Mouse (Mus musculus) megakaryocyte-erythroid progenitor cell, adult 5-6 weeks (primary cell): ENCODE results near the gene Dnajb2. TPM values are rescaled to one million over a fixed set of nuclear protein-coding genes. Genes with fewer than 3 reads are reported as not detected.

ENCODE experiments used
- ATAC-seq: replicated peaks from 2 replicates; pipeline ENCODE4 v1.8.0; 2016; ENCODE audit warnings: mild to moderate bottlenecking, inconsistent platforms; ENCODE audit not compliant: severe bottlenecking, poor library complexity, low FRiP score, low TSS enrichment
- total RNA-seq, 2 experiments: library from RNA; stranded (forward) in 1 of 2; stranded (reverse) in 1 of 2; fragments of 200-1000, 215-1000 nt in 1 of 2; fragments of >200 nt in 1 of 2; fragmentation: Nextera tagmentation in 1 of 2; gene quantifications; 2 replicates each; pipeline ENCODE4 v1.2.3; 2014 to 2017

Gene Dnajb2
- total RNA-seq, 2 experiments from 2014 or later, result 18.3 to 21.7 TPM

DNA sequence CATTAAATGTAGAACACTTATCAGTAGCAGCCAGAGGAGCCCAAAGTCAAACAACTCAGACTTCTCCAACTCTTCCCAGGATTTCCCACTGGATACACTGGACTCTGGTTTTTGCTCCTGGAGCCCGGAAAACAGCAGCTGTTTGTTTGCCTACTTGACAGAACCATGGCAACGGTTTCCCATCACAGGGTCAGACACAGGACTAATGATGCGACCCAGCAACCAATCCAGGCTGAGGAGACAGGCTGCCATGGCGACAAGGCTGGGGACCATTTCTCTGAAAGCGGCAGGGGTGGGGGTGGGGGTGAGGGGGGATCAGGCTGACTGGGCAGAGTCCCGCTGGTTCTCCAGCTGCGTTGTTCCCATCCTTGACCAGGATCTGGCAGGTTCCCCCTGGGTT, 53.2 kb downstream of the Dnajb2 start:
- ATAC-seq, result no peak

DNA sequence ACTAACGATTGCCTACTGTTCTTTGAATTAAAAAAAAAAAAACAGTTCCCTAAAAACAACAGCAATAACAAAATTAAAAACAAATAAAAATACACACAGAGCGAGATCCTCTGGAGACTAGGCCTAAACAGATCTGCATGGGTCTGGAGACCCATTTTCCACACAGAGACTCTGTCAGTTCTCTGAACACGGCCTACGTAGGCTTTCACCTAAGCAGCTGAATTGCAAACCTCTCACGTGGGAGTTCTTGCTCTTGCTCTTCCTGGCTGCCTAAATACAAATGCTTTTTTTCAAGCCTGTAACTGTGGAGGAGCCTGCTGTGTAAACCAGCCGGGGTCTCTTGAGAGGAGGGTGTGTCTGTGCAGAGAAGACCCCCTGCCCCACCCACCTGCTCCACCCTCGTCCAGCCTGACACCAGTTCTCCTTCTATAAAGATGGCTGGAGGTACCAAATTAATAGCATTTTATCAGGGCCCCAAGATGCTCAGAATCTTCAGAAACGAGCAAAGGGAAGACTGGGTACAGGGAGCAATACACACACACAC, 53.8 kb downstream of the Dnajb2 start:
- no peak for ATAC-seq

DNA sequence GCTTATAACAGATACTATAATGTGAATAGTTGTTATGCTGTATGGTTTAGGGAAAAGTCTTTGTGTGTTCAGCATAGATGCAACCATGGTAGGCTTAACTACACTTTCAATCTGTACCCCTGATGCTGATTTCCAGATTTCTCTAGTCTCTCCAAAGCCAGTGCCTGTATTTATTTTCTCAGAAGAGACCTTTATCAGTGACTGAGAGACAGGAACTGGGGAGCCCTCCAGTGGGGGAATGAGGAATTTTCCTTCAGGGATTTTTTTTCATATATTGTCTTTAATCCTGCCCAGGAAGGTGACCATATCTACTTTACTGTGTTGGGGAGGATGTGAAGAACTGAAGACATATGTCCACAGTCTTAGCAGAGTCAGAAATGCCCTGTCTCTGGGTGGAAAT, 54.4 kb downstream of the Dnajb2 start:
- no peak for ATAC-seq

DNA sequence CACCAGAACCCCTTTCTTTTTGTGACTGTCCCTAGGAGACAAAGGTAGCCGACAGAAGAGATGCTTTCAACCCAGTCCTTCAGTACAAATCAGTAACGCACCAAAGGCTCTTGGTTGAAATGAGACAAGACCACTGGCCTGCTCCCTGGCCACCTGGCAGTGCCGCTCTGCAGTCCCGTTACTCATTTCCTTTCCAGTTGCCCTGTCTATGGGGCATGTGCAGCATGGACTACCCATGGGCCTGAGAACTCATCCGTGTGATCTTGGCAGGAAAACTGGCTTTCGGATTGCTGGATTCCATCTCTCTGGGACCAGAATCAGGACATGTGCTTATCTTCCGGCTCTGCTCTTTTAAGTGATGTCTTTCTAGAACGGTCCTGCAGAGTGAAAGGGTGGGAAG, 55.1 kb downstream of the Dnajb2 start:
- no peak for ATAC-seq

DNA sequence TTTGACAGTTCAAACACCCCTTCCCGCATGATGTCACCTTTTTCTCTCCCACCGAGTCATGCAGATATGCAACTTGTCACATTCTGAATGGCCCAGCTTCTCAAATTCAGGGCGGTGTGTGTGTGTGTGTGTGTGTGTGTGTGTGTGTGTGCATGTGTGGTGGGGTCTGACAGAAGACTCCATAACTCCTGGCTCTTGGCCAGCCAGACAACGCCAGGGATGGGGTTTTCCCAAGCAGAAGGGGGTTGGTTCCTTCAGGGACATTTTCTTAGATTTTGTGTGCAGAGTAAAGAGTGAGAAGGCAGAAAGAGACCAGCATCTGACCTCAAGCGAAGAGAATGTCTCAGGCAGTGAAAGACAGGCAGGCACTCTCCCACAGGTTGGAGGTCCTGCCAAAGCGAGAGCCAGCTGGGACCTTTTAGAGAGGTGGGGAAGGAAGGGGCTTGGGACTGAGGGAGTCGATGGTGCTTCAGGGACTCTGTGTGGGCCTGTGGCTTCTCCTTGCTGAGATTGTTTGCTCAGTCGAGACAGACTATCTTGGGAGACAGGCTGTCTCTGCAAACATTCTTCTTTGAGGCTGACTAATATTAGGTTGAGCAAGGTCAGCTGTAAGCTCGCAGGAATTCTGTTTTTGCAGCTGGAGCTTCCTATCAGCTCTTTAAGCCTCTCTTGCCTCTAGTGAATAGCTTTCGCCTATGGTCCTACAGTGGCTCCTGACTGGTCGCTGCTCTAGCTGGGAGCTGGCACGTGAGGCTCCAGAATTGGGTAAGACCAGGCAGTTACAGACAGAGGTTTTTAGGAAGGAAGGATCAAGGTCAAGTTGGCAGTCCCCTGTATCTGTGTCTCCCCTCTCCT, 56.5 kb downstream of the Dnajb2 start:
- ATAC-seq, result no peak

DNA sequence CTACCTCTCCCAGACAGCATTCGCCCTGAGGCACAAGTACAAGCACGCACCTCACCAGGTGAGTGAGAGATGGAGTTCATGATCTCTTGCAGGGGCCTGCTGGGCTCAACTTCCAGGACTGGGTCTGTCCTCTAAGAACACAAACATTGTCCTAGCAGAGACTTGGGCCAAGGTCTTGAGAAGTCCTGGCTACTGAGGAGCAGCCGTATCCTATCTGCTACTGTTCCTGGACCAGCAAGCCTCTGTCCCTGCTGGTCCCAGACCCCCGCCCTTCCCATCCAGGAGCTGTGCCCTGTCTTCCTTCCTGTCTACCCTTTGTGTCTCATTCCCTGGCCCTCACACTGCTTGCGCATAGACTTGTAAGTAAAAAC, 57.1 kb downstream of the Dnajb2 start:
- ATAC-seq, result no peak

DNA sequence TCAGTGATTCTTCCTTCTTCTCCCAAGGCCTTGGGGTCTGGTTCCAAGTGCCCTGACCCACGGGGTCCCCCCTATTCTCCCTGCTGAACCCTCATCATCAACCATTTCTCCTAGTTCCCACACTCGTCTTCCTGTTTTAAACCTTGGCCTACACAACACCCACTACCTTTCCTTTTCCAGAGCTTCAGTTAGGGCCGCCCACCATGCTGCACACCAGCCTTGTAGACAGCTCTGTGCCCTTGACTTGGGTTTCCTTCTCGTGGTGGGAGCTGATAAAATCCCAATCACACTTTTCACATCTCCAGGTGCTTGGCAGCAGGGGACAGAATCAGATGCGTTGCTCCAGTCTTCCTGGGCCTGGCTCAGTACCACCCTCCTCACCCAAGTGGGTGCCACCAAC, 58.1 kb downstream of the Dnajb2 start:
- no peak for ATAC-seq

Other genes starting within 250 kb of the Dnajb2 start
- gene Nhej1, start 111.2 kb upstream of the Dnajb2 start, total RNA-seq (2014; fragmentation: Nextera tagmentation), result 6.0 and 9.2 TPM in 2 replicates
- 2.0 and 10.1 TPM in 2 replicates for gene Nhej1, start 111.2 kb upstream of the Dnajb2 start, total RNA-seq (2017)
- not detected in 2 replicates for gene Slc23a3, start 102.5 kb upstream of the Dnajb2 start, total RNA-seq (2014; fragmentation: Nextera tagmentation)
- not detected in 2 replicates for gene Slc23a3, start 102.5 kb upstream of the Dnajb2 start, total RNA-seq (2017)
- 56.9 and 83.8 TPM in 2 replicates for gene Cnppd1, start 93.7 kb upstream of the Dnajb2 start, total RNA-seq (2014; fragmentation: Nextera tagmentation)
- 51.8 and 81.7 TPM in 2 replicates for gene Cnppd1, start 93.7 kb upstream of the Dnajb2 start, total RNA-seq (2017)
- gene Retreg2, start 93.6 kb upstream of the Dnajb2 start, total RNA-seq (2014; fragmentation: Nextera tagmentation), result 105 and 115 TPM in 2 replicates
- gene Retreg2, start 93.6 kb upstream of the Dnajb2 start, total RNA-seq (2017), result 63.6 and 129 TPM in 2 replicates
- gene Zfand2b, start 67.8 kb upstream of the Dnajb2 start, total RNA-seq (2014; fragmentation: Nextera tagmentation), result 43.4 and 44.3 TPM in 2 replicates
- 33.4 and 48.9 TPM in 2 replicates for gene Zfand2b, start 67.8 kb upstream of the Dnajb2 start, total RNA-seq (2017)
- gene Abcb6, start 56.0 kb upstream of the Dnajb2 start, total RNA-seq (2014; fragmentation: Nextera tagmentation), result 67.7 and 101 TPM in 2 replicates
- 22.2 and 75.6 TPM in 2 replicates for gene Abcb6, start 56.0 kb upstream of the Dnajb2 start, total RNA-seq (2017)
- 13.2 and 14.7 TPM in 2 replicates for gene Ankzf1, start 44.3 kb upstream of the Dnajb2 start, total RNA-seq (2014; fragmentation: Nextera tagmentation)
- 16.9 and 24.1 TPM in 2 replicates for gene Ankzf1, start 44.3 kb upstream of the Dnajb2 start, total RNA-seq (2017)
- 25.4 and 25.5 TPM in 2 replicates for gene Atg9a, start 44.2 kb upstream of the Dnajb2 start, total RNA-seq (2014; fragmentation: Nextera tagmentation)
- gene Atg9a, start 44.2 kb upstream of the Dnajb2 start, total RNA-seq (2017), result 4.8 and 8.0 TPM in 2 replicates
- gene Glb1l, start 25.6 kb upstream of the Dnajb2 start, total RNA-seq (2014; fragmentation: Nextera tagmentation), result 20.0 and 24.2 TPM in 2 replicates
- gene Glb1l, start 25.6 kb upstream of the Dnajb2 start, total RNA-seq (2017), result 5.4 and 18.3 TPM in 2 replicates
- gene Stk16, start 25.6 kb upstream of the Dnajb2 start, total RNA-seq (2014; fragmentation: Nextera tagmentation), result 117 and 193 TPM in 2 replicates
- 88.3 and 103 TPM in 2 replicates for gene Stk16, start 25.6 kb upstream of the Dnajb2 start, total RNA-seq (2017)
- gene Tuba4a, start 16.5 kb upstream of the Dnajb2 start, total RNA-seq (2014; fragmentation: Nextera tagmentation), result 232 and 276 TPM in 2 replicates
- gene Tuba4a, start 16.5 kb upstream of the Dnajb2 start, total RNA-seq (2017), result 137 and 146 TPM in 2 replicates
- not detected in 2 replicates for gene A630095N17Rik, start 4.3 kb upstream of the Dnajb2 start, total RNA-seq (2014; fragmentation: Nextera tagmentation)
- gene A630095N17Rik, start 4.3 kb upstream of the Dnajb2 start, total RNA-seq (2017), result not detected in 2 replicates
- gene Ptprn, start 28.1 kb downstream of the Dnajb2 start, total RNA-seq (2014; fragmentation: Nextera tagmentation), result 0.31 TPM in 1 of 2 replicates, not detected in the other
- 0.08 TPM in 1 of 2 replicates, not detected in the other for gene Ptprn, start 28.1 kb downstream of the Dnajb2 start, total RNA-seq (2017)
- not detected in 2 replicates for gene Resp18, start 42.0 kb downstream of the Dnajb2 start, total RNA-seq (2014; fragmentation: Nextera tagmentation)
- gene Resp18, start 42.0 kb downstream of the Dnajb2 start, total RNA-seq (2017), result not detected in 2 replicates
- gene Dnpep, start 81.6 kb downstream of the Dnajb2 start, total RNA-seq (2014; fragmentation: Nextera tagmentation), result 47.3 and 48.2 TPM in 2 replicates
- 45.3 and 50.8 TPM in 2 replicates for gene Dnpep, start 81.6 kb downstream of the Dnajb2 start, total RNA-seq (2017)
- gene Des, start 123.9 kb downstream of the Dnajb2 start, total RNA-seq (2014; fragmentation: Nextera tagmentation), result not detected in 2 replicates
- not detected in 2 replicates for gene Des, start 123.9 kb downstream of the Dnajb2 start, total RNA-seq (2017)
- not detected in 2 replicates for gene Speg, start 138.9 kb downstream of the Dnajb2 start, total RNA-seq (2014; fragmentation: Nextera tagmentation)
- 0.19 TPM in 1 of 2 replicates, not detected in the other for gene Speg, start 138.9 kb downstream of the Dnajb2 start, total RNA-seq (2017)
- 70.3 and 92.5 TPM in 2 replicates for gene Gmppa, start 199.5 kb downstream of the Dnajb2 start, total RNA-seq (2014; fragmentation: Nextera tagmentation)
- gene Gmppa, start 199.5 kb downstream of the Dnajb2 start, total RNA-seq (2017), result 35.0 and 52.6 TPM in 2 replicates
- gene Asic4, start 214.0 kb downstream of the Dnajb2 start, total RNA-seq (2014; fragmentation: Nextera tagmentation), result not detected in 2 replicates
- not detected in 2 replicates for gene Asic4, start 214.0 kb downstream of the Dnajb2 start, total RNA-seq (2017)
- gene Chpf, start 242.9 kb downstream of the Dnajb2 start, total RNA-seq (2014; fragmentation: Nextera tagmentation), result 3.1 and 4.0 TPM in 2 replicates
- gene Chpf, start 242.9 kb downstream of the Dnajb2 start, total RNA-seq (2017), result 0.15 and 1.2 TPM in 2 replicates
- gene Tmem198, start 243.1 kb downstream of the Dnajb2 start, total RNA-seq (2014; fragmentation: Nextera tagmentation), result 0.49 TPM in 1 of 2 replicates, not detected in the other
- gene Tmem198, start 243.1 kb downstream of the Dnajb2 start, total RNA-seq (2017), result not detected in 2 replicates